Mouse (Mus musculus) left cerebral cortex, adult 8-10 months (tissue): ENCODE results near the gene Olfr685. TPM values are rescaled to one million over a fixed set of nuclear protein-coding genes. Genes with fewer than 3 reads are reported as not detected.

ENCODE experiments used
- DNase-seq, 2 experiments: peaks; one replicate each; pipeline ENCODE4 v3.0.0; 2022; ENCODE audit warnings: low spot score in 2 of 2
- total RNA-seq, 4 experiments: library from RNA; stranded (reverse); gene quantifications; 2 replicates each; pipeline ENCODE4 v1.2.4; 2022

Gene Olfr685
- total RNA-seq: not detected

DNA sequence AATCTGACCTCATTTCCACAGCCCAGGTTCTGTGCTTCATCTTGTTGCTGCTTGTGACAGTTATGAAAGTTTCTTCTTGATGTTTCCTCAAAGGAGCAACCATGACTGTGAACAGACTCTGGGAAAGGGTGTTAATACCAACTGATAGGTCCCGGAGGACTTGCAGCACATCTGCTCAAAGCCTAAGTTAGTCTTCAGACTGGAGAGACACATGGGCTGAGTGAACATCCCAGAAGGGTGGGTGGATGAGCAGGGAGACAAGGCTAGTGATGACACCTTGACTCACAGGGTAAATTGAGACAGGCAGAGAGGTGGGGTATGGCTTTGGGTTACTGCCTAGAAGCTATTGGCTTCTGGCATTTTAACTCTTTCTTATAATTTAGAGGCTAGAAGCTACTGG lies at the start of gene Olfr685:
Olfr685 (minus strand) TSS at position 101 of the 400 bp plus-strand sequence.
- DNase-seq: no peak

DNA sequence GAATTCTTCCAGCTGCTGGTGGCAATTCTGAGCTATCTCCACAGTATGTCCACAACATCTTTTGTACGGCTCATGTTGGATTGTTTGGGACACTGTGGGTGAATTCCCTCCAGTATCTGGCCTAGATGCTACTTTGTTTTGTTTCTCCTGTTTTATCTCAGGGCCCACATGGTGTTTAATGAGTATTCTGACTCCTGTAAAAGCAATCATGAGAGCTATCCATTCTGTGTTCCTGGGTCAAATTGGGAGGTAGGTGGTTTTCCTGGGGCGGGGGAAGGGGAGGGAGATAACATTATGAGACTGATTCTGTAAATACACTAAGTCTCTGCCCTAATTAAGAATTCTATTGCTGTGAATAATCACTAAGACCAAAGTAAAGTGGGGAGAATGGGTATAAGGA lies 43.6 kb upstream of the Olfr685 start:
- no peak for DNase-seq

DNA sequence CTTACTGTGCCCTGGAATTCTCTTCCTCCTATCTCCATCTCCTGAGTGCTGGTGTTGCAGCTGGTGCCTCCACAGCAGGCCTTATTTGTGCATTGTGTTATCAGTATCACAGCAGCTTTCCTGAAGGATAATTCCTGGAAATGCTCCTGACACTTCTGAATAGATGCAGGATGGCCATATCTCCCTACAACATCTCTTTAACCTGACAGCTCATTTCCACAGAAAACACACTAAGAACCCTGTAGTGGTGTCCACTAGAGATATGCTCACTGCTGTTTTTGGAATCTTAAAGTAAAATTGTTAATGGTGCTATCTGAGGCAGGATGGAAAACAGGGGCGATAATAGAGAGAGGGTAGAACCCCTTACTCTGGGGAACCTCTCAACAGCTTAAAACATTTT lies 42.3 kb upstream of the Olfr685 start:
- DNase-seq: no peak

DNA sequence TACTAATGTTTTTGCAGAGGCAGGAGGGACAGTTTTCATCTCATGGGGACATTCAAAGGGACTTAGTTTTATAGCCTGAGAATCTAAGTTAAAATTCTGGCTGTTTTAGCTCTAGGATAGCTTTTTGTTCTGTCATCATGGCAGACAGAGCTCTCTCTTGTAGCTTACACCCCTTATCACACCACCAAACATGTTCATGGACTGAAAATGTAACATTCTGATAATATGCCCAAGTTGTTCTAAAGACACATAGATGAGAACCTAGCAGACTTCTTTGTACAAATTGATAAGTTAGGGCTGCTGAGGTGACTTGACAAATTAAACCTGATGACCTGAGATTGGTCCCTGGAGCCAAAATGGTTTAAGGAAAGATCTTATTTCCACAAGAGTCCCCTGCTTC lies 40.9 kb upstream of the Olfr685 start:
- DNase-seq: no peak

DNA sequence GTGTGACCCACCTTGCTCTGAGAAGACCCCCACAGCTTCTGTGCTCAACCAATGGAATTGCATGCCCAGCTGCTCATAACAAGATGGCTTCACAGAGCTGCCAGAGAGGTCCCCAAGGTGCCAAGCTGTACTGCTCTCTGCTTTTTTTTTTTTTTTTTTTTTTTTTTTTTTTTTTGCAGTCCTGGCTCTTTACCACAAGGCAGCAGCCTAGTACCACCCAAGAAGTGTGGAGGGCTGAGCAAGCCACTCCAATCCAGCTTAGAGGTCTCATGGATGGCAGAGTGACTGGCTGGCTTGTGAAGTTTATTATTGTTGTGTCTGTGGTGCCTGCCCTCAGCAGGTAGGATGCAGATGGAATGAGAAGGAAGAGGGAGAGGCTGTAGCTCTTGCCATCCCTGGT lies 40.3 kb upstream of the Olfr685 start:
- DNase-seq: no peak

DNA sequence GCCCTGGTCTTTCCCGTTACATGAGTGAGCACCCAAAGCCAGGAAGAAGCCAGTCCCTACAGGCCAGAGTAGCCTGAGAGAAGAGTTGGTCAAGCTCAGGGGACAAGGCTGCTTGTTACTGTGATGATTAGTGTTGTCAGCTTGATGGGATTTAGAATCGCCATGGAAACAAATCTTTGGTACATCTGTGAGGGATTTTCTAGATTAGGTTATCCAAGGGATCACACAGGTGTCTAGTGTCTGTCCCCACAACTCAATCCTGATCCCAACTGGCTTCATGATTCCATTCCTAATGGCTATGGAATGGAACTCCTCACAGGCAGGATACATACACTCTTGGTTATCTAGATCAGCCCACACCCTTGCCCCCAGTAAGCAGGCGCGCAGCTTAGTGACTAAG lies 32.5 kb upstream of the Olfr685 start:
- DNase-seq: no peak

DNA sequence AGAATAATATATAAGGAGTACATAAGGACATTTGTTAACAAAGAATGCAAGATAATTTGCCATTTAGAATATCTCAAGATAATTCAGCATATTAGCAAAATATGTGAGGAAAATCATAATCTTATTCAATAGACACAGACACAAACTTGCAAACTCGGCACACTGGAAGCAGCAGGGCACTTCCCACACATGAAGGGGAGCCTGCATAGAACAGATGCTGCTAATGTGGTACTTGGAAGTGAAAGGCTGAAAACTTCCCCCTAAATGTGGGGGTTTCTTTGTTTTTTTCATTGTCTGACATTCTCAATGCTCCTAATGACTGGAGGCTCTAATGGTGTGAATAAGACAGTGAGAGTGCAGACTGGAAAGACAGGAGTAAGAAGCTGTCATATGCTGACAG lies 28.9 kb upstream of the Olfr685 start:
- no peak for DNase-seq

DNA sequence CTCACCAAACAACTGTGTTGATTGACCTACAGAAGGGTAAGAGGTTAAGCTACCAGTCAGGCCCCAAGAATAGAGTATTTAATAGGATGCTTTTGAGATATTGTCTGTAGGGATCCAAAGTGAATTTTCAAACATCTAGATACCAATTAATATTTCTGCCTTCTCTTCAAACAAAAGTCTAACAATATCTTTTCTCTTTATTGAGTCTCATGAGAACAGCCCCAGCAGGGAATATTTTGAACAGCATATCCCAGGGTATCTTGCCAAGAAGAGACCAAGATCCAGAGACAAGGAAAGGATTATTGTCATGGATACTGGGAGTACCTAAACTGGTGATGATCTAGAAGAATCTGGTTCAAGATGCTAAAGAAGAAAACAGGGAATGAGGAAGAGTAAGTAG lies 21.6 kb upstream of the Olfr685 start, which contains the start of gene Olfr686:
Olfr686 (minus strand) TSS at position 101 of the 400 bp plus-strand sequence.
- DNase-seq: no peak

DNA sequence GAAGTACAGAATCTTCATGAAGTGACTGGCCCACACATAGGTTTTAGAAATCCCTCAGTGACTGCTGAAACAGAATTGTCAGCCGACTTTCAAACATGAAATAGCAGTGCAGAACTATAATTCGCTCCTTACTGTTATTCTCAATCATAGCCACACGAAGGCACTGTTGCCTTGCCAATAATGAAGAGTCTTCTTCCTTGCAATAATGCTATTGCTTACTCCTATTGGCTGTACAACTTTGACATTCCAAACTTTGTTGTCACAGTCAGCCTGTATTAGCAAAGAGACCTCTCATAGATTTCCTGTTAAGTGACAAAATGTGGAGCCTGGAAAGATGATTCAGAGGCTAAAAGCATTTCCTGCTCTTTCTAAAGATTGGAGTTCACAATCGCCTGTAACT lies 15.0 kb downstream of the Olfr685 start:
- DNase-seq: no peak

DNA sequence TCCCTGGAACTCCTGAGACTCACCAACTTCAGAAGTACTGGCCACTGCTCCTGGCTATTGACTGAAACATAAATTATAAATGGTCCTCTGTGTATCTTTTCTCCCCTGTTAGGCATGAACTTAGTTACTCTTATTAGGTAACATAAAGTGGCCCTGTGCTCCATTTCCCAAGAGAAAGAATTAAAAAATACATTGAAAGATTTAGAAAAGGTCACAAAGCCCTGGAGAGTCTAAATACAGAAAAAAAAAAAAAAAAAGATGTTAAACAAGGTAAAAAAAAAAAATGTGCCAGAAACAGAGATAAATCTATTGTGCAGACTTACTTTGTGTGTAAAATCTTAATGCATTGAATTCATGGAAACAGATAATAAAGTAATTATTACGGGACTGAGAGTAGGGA lies 22.3 kb downstream of the Olfr685 start, which contains the start of gene Olfr684:
Olfr684 (minus strand) TSS at position 101 of the 400 bp plus-strand sequence.
- DNase-seq: no peak

DNA sequence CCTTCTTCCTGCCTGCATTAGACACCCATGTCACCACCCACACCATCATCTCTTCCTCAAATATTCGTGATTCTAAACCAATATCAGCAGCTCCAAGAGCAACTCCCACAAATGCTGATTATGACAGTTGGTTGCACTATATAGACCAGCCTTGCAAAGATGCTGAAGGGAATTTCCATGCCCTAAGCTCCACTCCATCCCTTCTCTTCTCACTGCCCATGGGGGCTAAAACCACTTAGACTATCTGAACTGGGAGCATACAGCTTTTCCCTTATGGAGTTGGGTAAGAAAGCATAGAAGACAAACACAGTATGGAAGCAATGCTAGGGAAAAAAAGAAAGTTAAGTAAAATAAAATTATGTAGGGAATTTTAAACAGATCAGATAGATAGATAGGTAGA lies 38.9 kb downstream of the Olfr685 start, which contains the start of gene Olfr683:
Olfr683 (minus strand) TSS at position 101 of the 400 bp plus-strand sequence.
- no peak for DNase-seq

DNA sequence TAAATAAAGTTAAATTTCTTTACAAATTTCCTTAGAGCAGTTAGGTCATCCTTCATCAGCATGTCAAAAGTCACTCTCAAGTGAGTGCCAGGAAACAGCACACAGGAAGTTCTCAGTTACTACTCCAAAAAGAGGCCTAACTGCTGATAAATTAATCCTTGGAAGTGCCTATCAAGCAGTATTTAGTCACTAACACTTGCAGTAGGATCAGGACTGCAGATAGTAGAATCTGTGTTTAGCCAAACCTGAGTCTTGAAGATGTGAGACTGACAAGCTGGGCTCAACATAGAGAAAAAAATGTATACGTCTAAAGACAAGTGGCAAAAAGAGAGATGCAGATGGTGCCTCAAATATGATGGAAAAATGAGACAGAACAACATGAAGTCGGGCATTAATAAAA lies 44.5 kb downstream of the Olfr685 start:
- DNase-seq: no peak

Other genes with a start within 250 kb of the Olfr685 start
- not detected for gene Olfr670, start 223.4 kb downstream of the Olfr685 start, total RNA-seq
- not detected for gene Olfr671, start 206.9 kb downstream of the Olfr685 start, total RNA-seq
- not detected for gene Olfr672, start 184.0 kb downstream of the Olfr685 start, total RNA-seq
- not detected for gene Olfr675, start 157.6 kb downstream of the Olfr685 start, total RNA-seq
- not detected for gene Olfr676, start 153.3 kb downstream of the Olfr685 start, total RNA-seq
- gene Olfr677, start 134.6 kb downstream of the Olfr685 start, total RNA-seq: not detected
- not detected for gene Olfr678, start 121.5 kb downstream of the Olfr685 start, total RNA-seq
- gene Olfr679, start 104.8 kb downstream of the Olfr685 start, total RNA-seq: not detected
- not detected for gene Olfr680-ps1, start 93.2 kb downstream of the Olfr685 start, total RNA-seq
- not detected for gene Olfr681, start 69.2 kb downstream of the Olfr685 start, total RNA-seq
- not detected for gene Olfr683, start 39.0 kb downstream of the Olfr685 start, total RNA-seq
- gene Olfr684, start 22.4 kb downstream of the Olfr685 start, total RNA-seq: not detected
- gene Olfr686, start 21.5 kb upstream of the Olfr685 start, total RNA-seq: not detected
- not detected for gene Olfr688, start 102.1 kb upstream of the Olfr685 start, total RNA-seq
- gene Olfr689, start 125.2 kb upstream of the Olfr685 start, total RNA-seq: not detected
- gene Olfr690, start 148.1 kb upstream of the Olfr685 start, total RNA-seq: under 1 TPM; 0.27 to 0.57 (median 0.40) TPM
- 1 to 10 TPM in 2 of 4 experiments, under 1 TPM in 2; 0.63 to 1.3 (median 0.86) TPM for gene Olfr691, start 156.3 kb upstream of the Olfr685 start, total RNA-seq
- not detected for gene Olfr692, start 182.2 kb upstream of the Olfr685 start, total RNA-seq
- not detected for gene Gm5901, start 189.0 kb upstream of the Olfr685 start, total RNA-seq
- gene Fam160a2, start 214.0 kb upstream of the Olfr685 start, total RNA-seq: 10 to 100 TPM; 64.6 to 72.6 (median 70.9) TPM
- gene Cnga4, start 218.6 kb upstream of the Olfr685 start, total RNA-seq: 1 to 10 TPM in 2 of 4 experiments, under 1 TPM in 2; 0.98 to 2.0 (median 1.1) TPM
- 10 to 100 TPM; 47.6 to 57.7 (median 52.5) TPM for gene Cckbr, start 239.7 kb upstream of the Olfr685 start, total RNA-seq